Mouse (Mus musculus) testis, postnatal 14 days (tissue): ENCODE data around the gene Gm20918.
"Not testable (repeated sequence)": the region's sequence is repeated elsewhere in the genome, so short reads cannot be mapped to it uniquely, and the experiment has no call there.

Experiments used
- DNase-seq: peaks from one replicate; pipeline ENCODE4 v3.0.0; 2021; ENCODE audit warnings: low spot score

The Gm20918 gene

DNA sequence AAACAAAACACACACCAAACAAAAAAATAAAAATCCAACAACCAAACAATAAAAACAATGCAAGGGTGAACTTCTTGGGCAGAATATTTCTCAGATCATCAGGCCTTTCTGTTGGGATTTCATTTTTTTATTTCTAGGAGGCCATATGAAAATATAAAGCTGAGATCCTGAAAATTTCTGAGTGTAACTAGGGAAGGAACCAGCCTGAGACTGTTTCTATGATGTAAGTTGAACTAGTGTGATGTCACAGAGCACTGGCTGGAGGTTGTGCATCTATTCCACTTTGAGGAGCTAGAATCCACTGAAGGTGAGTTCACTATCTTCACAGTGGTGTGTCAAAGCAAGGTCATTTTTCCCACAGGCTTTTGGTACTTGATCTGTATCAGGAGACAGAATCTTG, at the start of gene Gm20918:
TSS of gene Gm20918 (plus strand) at position 301 of the 400 bp plus-strand sequence.
- not testable (repeated sequence) for DNase-seq
